Mouse (Mus musculus) olfactory bulb, adult 2 months (tissue): Measurements from ENCODE around the gene Fam81a.

ENCODE experiments used
- CTCF ChIP-seq: fragments of 200-500 bp; IDR thresholded peaks from 2 replicates; pipeline ENCODE4 v1.5.1; 2012; ENCODE audit warnings: low read depth, mild to moderate bottlenecking, low read length, moderate library complexity; ENCODE audit not compliant: insufficient read depth
- POLR2A ChIP-seq: fragments of 200-500 bp; IDR thresholded peaks from 2 replicates; pipeline ENCODE4 v1.6.1; 2012; ENCODE audit warnings: mild to moderate bottlenecking, low read depth, low read length, moderate library complexity; ENCODE audit not compliant: insufficient read depth

DNA sequence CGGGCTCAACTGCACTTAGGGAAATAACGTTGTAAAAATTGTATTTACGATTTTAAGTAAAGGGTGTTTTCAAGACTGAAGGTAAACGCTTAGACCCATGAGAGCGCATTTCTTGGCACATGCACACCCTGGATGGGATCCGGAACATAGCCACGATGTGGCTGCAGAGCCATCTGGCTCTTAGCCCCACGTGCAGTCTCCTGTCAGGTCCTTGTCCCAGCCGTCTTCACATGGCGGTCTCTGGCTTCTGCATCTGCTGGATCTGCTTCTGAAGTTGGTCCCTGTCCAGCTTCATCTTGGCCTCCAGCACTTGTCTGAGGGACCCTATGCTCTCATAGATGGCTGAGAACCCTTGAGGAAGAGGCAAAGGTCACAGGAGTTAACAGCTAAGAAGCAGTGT lies 51.8 kb downstream of the Fam81a start:
- TF ChIP-seq CTCF (no peak), POLR2A (no peak)
